Mouse (Mus musculus) liver, postnatal 0 days (tissue): ENCODE results near the gene Leo1. TPM values are rescaled to one million over a fixed set of nuclear protein-coding genes. Genes with fewer than 3 reads are reported as not detected.
A peak's percentile ranks its signal among the peaks of the same experiment; 100 is the strongest.

Experiments
- ATAC-seq: fragments of 200-750 bp; cut with Nextera tagmentation; 2 replicates; pipeline ENCODE4 v1.8.0; 2017; ENCODE audit warnings: mild to moderate bottlenecking, moderate library complexity
- DNase-seq: peaks from one replicate; pipeline ENCODE4 v3.0.0-alpha.2; 2016
- H3K27ac ChIP-seq: fragments of 300-500 bp; sonication (generic); 2 replicates; pipeline ENCODE4 v1.5.1; 2014; ENCODE audit warnings: antibody characterized with exemption, moderate library complexity, mild to moderate bottlenecking, low read depth
- H3K27me3 ChIP-seq: fragments of 300-500 bp; sonication (generic); 2 replicates; pipeline ENCODE4 v1.6.1; 2014; ENCODE audit warnings: low read length, control low read depth, mixed read lengths; ENCODE audit not compliant: insufficient read depth
- H3K36me3 ChIP-seq: fragments of 300-500 bp; sonication (generic); replicated peaks from 2 replicates; pipeline ENCODE4 v1.6.1; 2014; ENCODE audit warnings: mild to moderate bottlenecking, control low read depth, low read length, moderate library complexity, mixed read lengths; ENCODE audit not compliant: insufficient read depth
- H3K4me1 ChIP-seq: fragments of 300-500 bp; sonication (generic); 2 replicates; pipeline ENCODE4 v1.6.1; 2014; ENCODE audit warnings: antibody characterized with exemption, mild to moderate bottlenecking, control low read depth; ENCODE audit not compliant: insufficient read depth
- H3K4me2 ChIP-seq: fragments of 300-500 bp; sonication (generic); 2 replicates; pipeline ENCODE4 v1.6.1; 2014; ENCODE audit warnings: low read depth, mild to moderate bottlenecking, low read length, moderate library complexity, mixed read lengths
- H3K4me3 ChIP-seq: fragments of 300-500 bp; sonication (generic); 2 replicates; pipeline ENCODE4 v1.5.1; 2014; ENCODE audit warnings: low read depth, low read length
- H3K9ac ChIP-seq: fragments of 300-500 bp; sonication (generic); replicated peaks from 2 replicates; pipeline ENCODE4 v1.6.1; 2014; ENCODE audit warnings: mild to moderate bottlenecking, moderate library complexity
- H3K9me3 ChIP-seq: fragments of 300-500 bp; sonication (generic); 2 replicates; pipeline ENCODE4 v1.6.1; 2016; ENCODE audit warnings: mild to moderate bottlenecking, control low read depth, low read length, mixed read lengths
- CTCF ChIP-seq: sonication (generic); IDR thresholded peaks from 2 replicates; pipeline ENCODE4 v1.5.1; 2016; ENCODE audit warnings: antibody characterized with exemption, low read depth
- EP300 ChIP-seq: IDR thresholded peaks from 2 replicates; pipeline ENCODE4 v1.6.1; 2016; ENCODE audit warnings: antibody characterized with exemption, low read depth, mild to moderate bottlenecking
- WGBS: fragments of 180-500 bp; shearing (Covaris S2); extraction: QIAGEN DNeasy Blood & Tissue Kit; methylation state at CpG from one replicate; pipeline ENCODE4 v1.1.7; 2014; ENCODE audit not compliant: insufficient replicate concordance; 5-methylcytosine and 5-hydroxymethylcytosine counted together
- polyA plus RNA-seq: library from polyadenylated mRNA; unstranded; fragments of >200 nt; fragmentation: Nextera tagmentation; extraction: Ambion mirVana; gene quantifications from 2 replicates; pipeline ENCODE4 v1.2.1, GENCODE M21; 2015

The Leo1 gene
- 10.5 and 11.3 TPM in 2 replicates for polyA plus RNA-seq

GRCm38 (mm10) chr9:75440796-75441666 is at the start of gene Leo1:
Gene Leo1 (plus strand): TSS chr9:75441524.
- peak within 1 kb of the TSS; percentile 75 for H3K4me2 ChIP-seq
- no peaks in the 10 kb centered on the region for H3K27me3 ChIP-seq
- H3K36me3 ChIP-seq: peaks cover 3% of the 10 kb centered on the region; the same call in 1 of the 2 replicates
- peak within 1 kb of the TSS; percentile 60 for H3K27ac ChIP-seq
- whole genome bisulfite sequencing: under 1% methylated on average over 44 of the region's 45 CpGs
- H3K4me1 ChIP-seq: peaks cover 14% of the 10 kb centered on the region
- no peak for TF ChIP-seq CTCF
- no peak for TF ChIP-seq EP300
- DNase-seq: peak; percentile 90
- peak; percentile 89 for ATAC-seq
- peak within 1 kb of the TSS; percentile 64 for H3K4me3 ChIP-seq
- no peaks in the 10 kb centered on the region for H3K9me3 ChIP-seq
- peak within 1 kb of the TSS; percentile 77 for H3K9ac ChIP-seq

GRCm38 (mm10) chr9:75393251-75393650 is 48.1 kb upstream of the Leo1 start:
- Histone ChIP-seq H3K27me3 (no peaks in the 10 kb centered on the region), H3K27ac (no peak overlapping the region), H3K4me2 (no peak overlapping the region), H3K9me3 (no peaks in the 10 kb centered on the region), H3K36me3 (peaks cover 61% of the 10 kb centered on the region), H3K4me3 (no peak overlapping the region), H3K4me1 (no peaks in the 10 kb centered on the region), H3K9ac (no peak overlapping the region)
- DNase-seq (no peak), ATAC-seq (no peak)
- TF ChIP-seq EP300 (no peak), CTCF (no peak)
- 85% methylated on average over 12 of the region's 12 CpGs for WGBS

GRCm38 (mm10) chr9:75395971-75396370 is 45.4 kb upstream of the Leo1 start:
- Histone ChIP-seq H3K4me2 (no peak overlapping the region), H3K27me3 (no peaks in the 10 kb centered on the region), H3K4me1 (peaks cover 5% of the 10 kb centered on the region), H3K27ac (no peak overlapping the region), H3K9me3 (no peaks in the 10 kb centered on the region), H3K9ac (no peak overlapping the region), H3K36me3 (peaks cover 42% of the 10 kb centered on the region), H3K4me3 (no peak overlapping the region)
- no peak for ATAC-seq
- WGBS: 63% methylated on average over 6 of the region's 6 CpGs
- TF ChIP-seq EP300 (no peak), CTCF (no peak)
- DNase-seq: no peak

GRCm38 (mm10) chr9:75399069-75399468 is 42.3 kb upstream of the Leo1 start:
- Histone ChIP-seq H3K9ac (no peak overlapping the region), H3K9me3 (no peaks in the 10 kb centered on the region), H3K36me3 (peaks cover 23% of the 10 kb centered on the region), H3K4me2 (no peak overlapping the region), H3K27ac (no peak overlapping the region), H3K4me3 (no peak overlapping the region), H3K27me3 (no peaks in the 10 kb centered on the region), H3K4me1 (peaks cover 17% of the 10 kb centered on the region)
- TF ChIP-seq EP300: no peak
- peak; percentile 39 for TF ChIP-seq CTCF
- DNase-seq (no peak), ATAC-seq (no peak)
- WGBS: 89% methylated on average over 4 of the region's 4 CpGs

GRCm38 (mm10) chr9:75400639-75401038 is 40.7 kb upstream of the Leo1 start:
- no peak overlapping the region for H3K9ac ChIP-seq
- H3K4me1 ChIP-seq: peaks cover 26% of the 10 kb centered on the region
- TF ChIP-seq EP300 (no peak), CTCF (no peak)
- H3K9me3 ChIP-seq: no peaks in the 10 kb centered on the region
- peaks cover 13% of the 10 kb centered on the region for H3K36me3 ChIP-seq
- DNase-seq (no peak), ATAC-seq (no peak)
- no peaks in the 10 kb centered on the region for H3K27me3 ChIP-seq
- H3K4me3 ChIP-seq: no peak overlapping the region
- no peak overlapping the region for H3K4me2 ChIP-seq
- 50% methylated on average over 5 of the region's 5 CpGs for WGBS
- no peak overlapping the region for H3K27ac ChIP-seq

GRCm38 (mm10) chr9:75401593-75402504 is 39.5 kb upstream of the Leo1 start:
- Histone ChIP-seq H3K4me1 (peaks cover 28% of the 10 kb centered on the region), H3K4me3 (no peak overlapping the region), H3K9ac (no peak overlapping the region), H3K27me3 (no peaks in the 10 kb centered on the region), H3K27ac (no peak overlapping the region), H3K36me3 (peaks cover 7% of the 10 kb centered on the region), H3K9me3 (no peaks in the 10 kb centered on the region), H3K4me2 (no peak overlapping the region)
- no peak for TF ChIP-seq CTCF
- TF ChIP-seq EP300: no peak
- DNase-seq: no peak
- 44% methylated on average over 20 of the region's 20 CpGs for WGBS
- no peak for ATAC-seq
